Mouse (Mus musculus) ovary, postnatal 14 days (tissue): ENCODE data around the gene Gas6.

Source experiments
- DNase-seq: peaks from one replicate; pipeline ENCODE4 v3.0.0; 2022; ENCODE audit warnings: low spot score

Gene Gas6

DNA sequence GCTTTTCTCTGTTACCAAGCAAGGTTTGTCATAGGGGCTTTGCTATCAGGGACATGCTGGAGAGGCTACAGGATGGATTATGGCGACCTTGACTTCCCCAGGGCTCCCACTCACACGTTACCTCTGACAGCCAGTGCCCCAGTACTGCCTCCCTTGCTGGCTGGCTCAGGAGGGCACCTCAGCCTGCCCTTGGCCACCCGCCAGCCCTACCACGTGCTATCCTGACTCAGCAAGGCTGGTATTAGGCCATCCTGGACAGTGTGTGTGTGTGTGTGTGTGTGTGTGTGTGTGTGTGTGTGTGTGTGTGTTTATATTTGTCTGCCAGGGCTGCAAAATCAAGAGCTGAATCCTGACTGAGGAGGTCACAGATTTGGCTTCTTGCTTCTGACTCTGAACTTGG is 12.6 kb upstream of the Gas6 start:
- peak; percentile 80 for DNase-seq

DNA sequence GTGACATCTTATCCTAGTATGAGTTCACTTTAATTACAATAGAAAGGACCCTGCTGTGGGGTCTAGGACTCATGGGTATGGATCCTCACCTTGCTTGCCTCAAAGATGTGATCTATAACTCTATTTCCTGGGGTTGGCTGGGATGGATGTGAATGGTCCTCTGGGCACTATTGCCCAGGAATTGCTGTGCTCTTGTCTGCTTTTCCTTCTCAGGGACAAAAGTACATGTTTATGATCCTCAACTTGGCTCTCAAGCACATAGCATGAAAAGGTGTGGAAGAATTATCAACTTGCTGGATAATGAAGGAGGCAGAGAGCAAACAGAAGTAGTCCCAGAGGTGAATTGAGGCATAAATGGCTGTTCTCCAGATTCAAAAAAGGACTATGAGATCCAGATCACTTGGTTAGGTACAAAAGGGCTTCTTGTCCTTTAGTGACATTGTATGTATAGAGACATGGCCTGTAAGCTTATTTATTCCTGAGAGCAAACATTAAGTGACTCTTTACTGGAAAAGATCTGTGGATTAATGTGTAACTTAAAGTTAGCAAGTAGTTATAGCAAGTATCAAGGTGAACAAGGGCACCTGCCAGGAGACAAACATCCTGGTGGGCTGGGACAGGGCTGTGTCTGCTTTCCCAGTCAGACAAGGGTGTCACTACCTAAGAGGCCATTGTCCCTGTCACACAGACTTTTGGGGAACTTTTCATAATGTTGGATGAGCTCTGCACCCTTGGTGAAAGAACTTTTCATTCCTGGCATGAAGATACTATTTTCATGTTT is 10.8 kb upstream of the Gas6 start:
- no peak for DNase-seq

DNA sequence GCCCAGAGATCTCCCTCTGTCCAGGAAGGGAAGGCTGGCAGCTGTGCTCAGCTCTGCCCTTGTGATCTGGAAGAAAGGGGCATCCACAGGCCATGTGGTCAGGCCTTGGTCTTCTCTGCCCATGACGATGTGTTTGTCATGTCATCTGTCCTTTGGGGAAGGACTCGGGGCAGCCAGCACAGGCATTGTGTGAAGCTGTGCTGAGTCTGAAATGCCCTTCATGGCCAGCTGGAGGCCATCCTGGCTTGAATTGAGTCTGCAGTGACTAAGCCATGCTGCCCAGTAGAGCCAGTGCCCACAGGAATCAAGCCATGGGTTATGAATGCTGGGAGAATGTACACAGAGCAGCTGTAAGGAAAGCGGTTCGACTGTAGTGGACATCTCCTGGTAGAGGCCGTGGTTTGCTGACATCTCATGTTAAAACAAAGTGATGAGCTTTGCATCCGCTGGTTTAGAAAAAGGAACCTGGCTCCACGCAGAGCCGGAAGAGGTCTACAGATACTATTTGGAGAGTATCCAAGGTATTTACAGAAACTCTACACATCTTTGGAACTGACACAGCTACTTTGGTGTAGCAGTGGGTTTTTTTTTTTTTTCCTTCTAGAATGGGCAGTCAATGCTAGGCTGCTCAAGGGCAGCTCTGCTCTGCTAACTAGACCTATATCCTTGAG is 9.8 kb upstream of the Gas6 start:
- no peak for DNase-seq

- no peak for DNase-seq
Measured at GRCm38 (mm10) chr8:13501221-13501620, 6.9 kb upstream of the Gas6 start.

- DNase-seq: no peak
Measured at GRCm38 (mm10) chr8:13493011-13493410, 1.3 kb downstream of the Gas6 start.

GRCm38 (mm10) chr8:13492198-13492995 is 1.9 kb downstream of the Gas6 start:
- no peak for DNase-seq

DNA sequence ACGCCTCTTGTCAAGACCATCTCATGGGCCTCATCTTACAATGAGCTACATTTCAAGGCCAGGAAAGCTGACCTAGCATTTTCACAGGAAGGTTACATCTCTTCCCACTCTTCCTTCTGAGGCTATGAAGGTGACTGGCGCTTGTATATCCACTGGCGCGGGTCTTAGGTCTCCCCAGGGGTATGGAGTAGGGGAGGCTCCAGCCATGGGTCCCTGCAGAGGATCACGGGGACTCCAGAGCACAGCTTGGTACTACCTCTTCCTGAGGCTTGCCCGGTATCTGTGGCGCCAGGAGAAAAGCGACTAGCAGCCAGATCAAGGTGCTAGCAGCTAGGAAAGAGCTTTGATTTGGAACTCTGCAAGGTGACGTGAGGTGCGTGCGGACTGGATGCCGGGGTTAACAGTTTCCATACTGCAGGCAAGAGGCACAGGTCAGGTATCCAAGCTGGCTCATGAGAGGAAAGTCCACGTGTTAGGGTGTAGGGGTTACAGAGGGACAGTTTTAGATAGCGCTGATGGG is 2.7 kb downstream of the Gas6 start:
- no peak for DNase-seq

GRCm38 (mm10) chr8:13489986-13490910 is 4.0 kb downstream of the Gas6 start:
- no peak for DNase-seq

- DNase-seq: no peak
Measured at GRCm38 (mm10) chr8:13489351-13489750, 4.9 kb downstream of the Gas6 start.

- DNase-seq: no peak
Measured at GRCm38 (mm10) chr8:13483191-13483590, 11.1 kb downstream of the Gas6 start.

GRCm38 (mm10) chr8:13482101-13482801 is 12.0 kb downstream of the Gas6 start:
- DNase-seq: no peak

GRCm38 (mm10) chr8:13481596-13481995 is 12.7 kb downstream of the Gas6 start:
- no peak for DNase-seq

DNA sequence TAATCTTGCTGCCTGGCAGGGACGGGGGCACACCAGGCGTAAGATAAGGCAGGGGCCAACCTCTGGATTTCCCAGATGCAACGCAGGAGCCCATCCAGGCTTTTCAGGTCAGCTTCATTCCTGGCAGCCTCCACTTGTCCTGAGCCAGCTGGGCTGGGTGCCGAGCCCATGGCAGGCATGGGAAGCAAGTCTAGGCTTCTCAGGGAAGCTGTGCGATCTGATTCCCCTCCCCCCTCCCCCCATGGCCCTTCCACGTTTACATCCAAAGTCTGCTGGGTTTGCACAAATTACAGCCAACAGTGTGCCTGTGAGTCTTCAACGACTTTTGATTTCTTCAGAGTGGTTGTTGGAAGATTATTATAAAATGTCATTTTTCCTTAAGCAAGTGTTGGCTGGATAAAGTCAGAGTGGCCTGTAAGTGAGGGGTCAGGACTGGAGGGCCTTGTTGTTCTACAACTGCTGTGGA is 13.2 kb downstream of the Gas6 start:
- no peak for DNase-seq

DNA sequence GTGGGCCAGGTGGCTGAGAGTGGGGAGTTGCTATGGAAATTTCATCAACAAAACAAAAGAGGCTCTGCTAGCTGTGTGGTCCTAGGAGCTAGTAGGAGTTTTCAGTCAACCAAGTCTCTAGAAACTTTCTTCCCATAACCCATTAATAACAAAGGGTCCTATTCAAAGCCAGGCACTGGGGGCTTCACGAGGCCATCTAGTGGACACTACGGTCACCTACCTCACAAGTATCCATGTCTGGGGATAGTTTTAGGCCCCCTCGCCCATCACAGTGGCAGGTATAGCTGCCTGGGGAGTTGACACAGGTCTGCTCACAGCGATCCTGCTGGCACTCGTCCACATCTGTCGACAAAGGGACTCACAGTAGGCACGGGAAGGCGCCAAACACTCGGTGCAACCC is 18.4 kb downstream of the Gas6 start:
- DNase-seq: no peak

- DNase-seq: no peak
Measured at GRCm38 (mm10) chr8:13472284-13472683, 22.0 kb downstream of the Gas6 start.

DNA sequence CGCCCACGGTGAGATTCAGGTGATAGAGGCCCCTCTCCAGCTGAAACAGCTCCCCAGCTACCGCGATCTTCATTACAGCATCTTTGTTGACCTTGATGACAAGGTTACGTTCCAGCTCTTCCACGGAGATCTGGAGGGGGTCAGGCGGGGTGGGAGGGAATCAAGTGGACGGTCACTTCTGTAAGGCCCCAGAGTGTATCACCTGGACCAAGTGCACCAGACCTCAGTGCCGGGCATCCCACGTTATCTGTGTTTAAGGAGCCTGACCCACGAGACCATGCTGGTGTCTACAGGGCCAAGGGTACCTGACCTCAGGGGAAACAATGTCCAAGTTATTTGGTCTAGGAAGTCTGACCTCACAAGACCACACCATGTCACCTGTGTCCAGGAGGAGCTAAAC is 22.8 kb downstream of the Gas6 start:
- DNase-seq: no peak

DNA sequence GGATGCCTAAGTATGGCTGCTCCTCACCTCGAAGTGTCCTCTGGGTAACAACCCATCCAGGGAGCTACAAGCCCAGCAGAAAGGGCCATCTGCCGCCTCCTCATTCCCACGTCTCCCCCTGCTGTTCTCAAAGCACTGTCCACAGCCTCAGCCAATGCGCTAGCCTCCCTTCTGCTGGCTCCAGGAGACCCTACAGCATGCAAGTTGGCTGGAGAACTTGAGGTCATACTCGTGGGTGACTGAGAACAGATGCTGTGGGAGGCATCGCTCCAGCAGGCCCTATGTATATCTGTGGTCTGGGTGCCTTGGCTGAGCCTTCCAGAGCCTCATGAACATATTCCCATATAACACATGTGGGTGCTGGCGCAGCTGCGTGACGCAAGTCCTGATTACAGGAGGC is 25.6 kb downstream of the Gas6 start:
- DNase-seq: no peak

DNA sequence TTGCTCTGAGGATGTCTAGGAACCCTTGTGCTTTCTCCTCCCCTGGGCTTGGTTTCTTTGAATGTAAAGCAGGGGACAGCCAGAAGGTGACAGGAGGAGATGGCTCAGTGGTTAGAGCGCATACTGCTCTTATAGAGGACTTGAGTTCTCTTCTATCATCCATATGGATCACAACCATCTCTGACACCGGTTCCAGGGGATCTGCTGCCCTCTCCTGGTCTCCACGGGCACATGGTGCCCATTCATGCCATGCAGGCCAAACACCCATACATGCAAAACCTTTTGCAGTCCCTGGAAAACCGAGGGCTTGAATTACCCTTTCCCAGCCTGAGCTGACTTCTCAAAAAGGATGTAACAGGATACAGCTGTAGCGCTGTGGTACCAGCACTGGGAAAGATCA is 27.3 kb downstream of the Gas6 start:
- DNase-seq: no peak

DNA sequence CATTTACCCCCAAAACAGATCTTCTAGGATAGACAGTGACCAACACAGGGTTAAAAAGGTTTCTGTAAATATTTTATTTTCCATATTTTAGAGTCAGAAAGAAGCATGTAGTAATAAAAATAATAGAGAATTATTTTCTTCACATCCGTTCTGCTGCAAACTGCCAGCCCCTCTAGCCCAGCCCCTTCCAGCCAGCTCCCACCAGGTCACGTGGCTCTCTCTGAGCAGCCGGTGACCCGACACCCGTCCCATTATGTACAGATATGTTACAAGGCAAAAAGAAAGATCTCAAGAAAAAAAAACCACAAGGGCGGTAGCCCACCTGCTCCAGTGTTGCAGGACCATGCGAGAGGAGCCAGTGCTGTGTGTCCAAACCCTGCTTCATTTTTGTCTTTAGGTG is 29.0 kb downstream of the Gas6 start:
- DNase-seq: no peak

DNA sequence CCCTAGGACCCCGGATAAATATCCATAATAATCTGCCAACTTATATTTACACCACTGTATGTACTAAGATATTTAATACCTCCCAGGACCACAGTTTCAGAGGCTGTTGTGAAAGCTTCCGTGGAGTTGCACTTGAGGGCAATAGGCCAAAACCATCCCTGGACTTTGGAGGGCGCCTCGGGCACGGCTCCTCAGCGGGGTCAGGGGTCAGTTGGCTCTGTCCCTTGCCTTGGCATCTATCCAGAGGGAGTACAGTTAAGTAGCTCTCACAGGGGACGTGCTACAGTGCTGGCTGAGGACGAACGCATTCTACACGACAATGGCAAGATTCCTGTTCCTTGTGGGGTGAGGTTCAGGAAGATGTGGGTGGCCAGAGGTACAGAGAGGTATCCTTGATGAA is 31.9 kb downstream of the Gas6 start:
- DNase-seq: peak; percentile 75

GRCm38 (mm10) chr8:13461843-13462242 is 32.4 kb downstream of the Gas6 start:
- peak; percentile 76 for DNase-seq
